Mouse (Mus musculus): ENCODE measurements at regions not wholly inside any gene's neighbourhood (a gene's known extent, or its start where the extent isn't known, plus 50 kb on each side); places are given as distances from the start of the nearest gene placed in this dataset.
A peak's percentile ranks its signal among the peaks of the same experiment; 100 is the strongest.

- H3K4me1 ChIP-seq (replicated peaks; ENCODE audit: low read depth, low read length): peaks cover 6% of the 10 kb centered on the region; the same call in 1 of the 2 replicates
- no peaks in the 10 kb centered on the region for H3K9me3 ChIP-seq (ENCODE audit: low read length)
- H3K36me3 ChIP-seq (ENCODE audit: insufficient read depth, low read length): no peaks in the 10 kb centered on the region
- no peaks in the 10 kb centered on the region for H3K27me3 ChIP-seq (ENCODE audit: insufficient read depth, low read length)
- TF ChIP-seq CTCF (conservative IDR thresholded peaks at IDR 0.05; ENCODE audit: low read length) (peak; percentile 67), NANOG (IDR thresholded peaks at IDR 0.05; ENCODE audit: borderline replicate concordance, low read length) (no peak), POU5F1 (IDR thresholded peaks at IDR 0.05; ENCODE audit: borderline replicate concordance, low read length) (no peak)
- no peak overlapping the region for H3K4me3 ChIP-seq (replicated peaks; ENCODE audit: low read length)
Observed at GRCm38 (mm10) chr17:64930816-64931428, 95.1 kb upstream of the 4930583I09Rik start.

- TF ChIP-seq NANOG (IDR thresholded peaks at IDR 0.05; ENCODE audit: borderline replicate concordance, low read length) (no peak), CTCF (conservative IDR thresholded peaks at IDR 0.05; ENCODE audit: low read length) (no peak), POU5F1 (IDR thresholded peaks at IDR 0.05; ENCODE audit: borderline replicate concordance, low read length) (no peak)
- Histone ChIP-seq H3K36me3 (ENCODE audit: insufficient read depth, low read length) (no peaks in the 10 kb centered on the region), H3K9me3 (ENCODE audit: low read length) (no peaks in the 10 kb centered on the region), H3K4me1 (replicated peaks; ENCODE audit: low read depth, low read length) (no peaks in the 10 kb centered on the region), H3K4me3 (replicated peaks; ENCODE audit: low read length) (no peak overlapping the region), H3K27me3 (ENCODE audit: insufficient read depth, low read length) (no peaks in the 10 kb centered on the region)
Observed at GRCm38 (mm10) chr17:64923762-64924161, 87.9 kb upstream of the 4930583I09Rik start.

- TF ChIP-seq CTCF (conservative IDR thresholded peaks at IDR 0.05; ENCODE audit: low read length) (no peak), NANOG (IDR thresholded peaks at IDR 0.05; ENCODE audit: borderline replicate concordance, low read length) (no peak), POU5F1 (IDR thresholded peaks at IDR 0.05; ENCODE audit: borderline replicate concordance, low read length) (no peak)
- H3K9me3 ChIP-seq (ENCODE audit: low read length): no peaks in the 10 kb centered on the region
- H3K36me3 ChIP-seq (ENCODE audit: insufficient read depth, low read length): no peaks in the 10 kb centered on the region
- no peak overlapping the region for H3K4me3 ChIP-seq (replicated peaks; ENCODE audit: low read length)
- no peaks in the 10 kb centered on the region for H3K27me3 ChIP-seq (ENCODE audit: insufficient read depth, low read length)
- no peaks in the 10 kb centered on the region for H3K4me1 ChIP-seq (replicated peaks; ENCODE audit: low read depth, low read length)
Observed at GRCm38 (mm10) chr17:64922235-64922634, 86.4 kb upstream of the 4930583I09Rik start.

- H3K4me1 ChIP-seq (replicated peaks; ENCODE audit: low read depth, low read length): peaks cover 14% of the 10 kb centered on the region
- no peaks in the 10 kb centered on the region for H3K27me3 ChIP-seq (ENCODE audit: insufficient read depth, low read length)
- no peaks in the 10 kb centered on the region for H3K36me3 ChIP-seq (ENCODE audit: insufficient read depth, low read length)
- no peak overlapping the region for H3K4me3 ChIP-seq (replicated peaks; ENCODE audit: low read length)
- TF ChIP-seq POU5F1 (IDR thresholded peaks at IDR 0.05; ENCODE audit: borderline replicate concordance, low read length) (no peak), NANOG (IDR thresholded peaks at IDR 0.05; ENCODE audit: borderline replicate concordance, low read length) (no peak)
- H3K9me3 ChIP-seq (ENCODE audit: low read length): no peaks in the 10 kb centered on the region
Observed at GRCm38 (mm10) chr17:64920236-64920635, 84.4 kb upstream of the 4930583I09Rik start.

GRCm38 (mm10) chr17:64917830-64918229 is 82.0 kb upstream of the 4930583I09Rik start:
- H3K36me3 ChIP-seq (ENCODE audit: insufficient read depth, low read length): no peaks in the 10 kb centered on the region
- H3K4me1 ChIP-seq (replicated peaks; ENCODE audit: low read depth, low read length): peaks cover 37% of the 10 kb centered on the region
- no peak overlapping the region for H3K4me3 ChIP-seq (replicated peaks; ENCODE audit: low read length)
- H3K27me3 ChIP-seq (ENCODE audit: insufficient read depth, low read length): no peaks in the 10 kb centered on the region
- TF ChIP-seq CTCF (conservative IDR thresholded peaks at IDR 0.05; ENCODE audit: low read length) (no peak), POU5F1 (IDR thresholded peaks at IDR 0.05; ENCODE audit: borderline replicate concordance, low read length) (no peak), NANOG (IDR thresholded peaks at IDR 0.05; ENCODE audit: borderline replicate concordance, low read length) (no peak)
- no peaks in the 10 kb centered on the region for H3K9me3 ChIP-seq (ENCODE audit: low read length)

- Histone ChIP-seq H3K4me3 (replicated peaks; ENCODE audit: low read length) (no peak overlapping the region), H3K36me3 (ENCODE audit: insufficient read depth, low read length) (no peaks in the 10 kb centered on the region), H3K4me1 (replicated peaks; ENCODE audit: low read depth, low read length) (peaks cover 43% of the 10 kb centered on the region), H3K9me3 (ENCODE audit: low read length) (no peaks in the 10 kb centered on the region), H3K27me3 (ENCODE audit: insufficient read depth, low read length) (no peaks in the 10 kb centered on the region)
- TF ChIP-seq NANOG (IDR thresholded peaks at IDR 0.05; ENCODE audit: borderline replicate concordance, low read length) (no peak), CTCF (conservative IDR thresholded peaks at IDR 0.05; ENCODE audit: low read length) (peak; percentile 91)
Observed at GRCm38 (mm10) chr17:64916657-64917056, 80.8 kb upstream of the 4930583I09Rik start.

GRCm38 (mm10) chr17:64915708-64916107 is 79.8 kb upstream of the 4930583I09Rik start:
- Histone ChIP-seq H3K36me3 (ENCODE audit: insufficient read depth, low read length) (no peaks in the 10 kb centered on the region), H3K27me3 (ENCODE audit: insufficient read depth, low read length) (no peaks in the 10 kb centered on the region), H3K9me3 (ENCODE audit: low read length) (no peaks in the 10 kb centered on the region), H3K4me3 (replicated peaks; ENCODE audit: low read length) (no peak overlapping the region), H3K4me1 (replicated peaks; ENCODE audit: low read depth, low read length) (peaks cover 49% of the 10 kb centered on the region)
- TF ChIP-seq CTCF (conservative IDR thresholded peaks at IDR 0.05; ENCODE audit: low read length) (no peak), NANOG (IDR thresholded peaks at IDR 0.05; ENCODE audit: borderline replicate concordance, low read length) (no peak), POU5F1 (IDR thresholded peaks at IDR 0.05; ENCODE audit: borderline replicate concordance, low read length) (no peak)

GRCm38 (mm10) chr17:64915025-64915424 is 79.2 kb upstream of the 4930583I09Rik start:
- no peak overlapping the region for H3K4me3 ChIP-seq (replicated peaks; ENCODE audit: low read length)
- peaks cover 49% of the 10 kb centered on the region for H3K4me1 ChIP-seq (replicated peaks; ENCODE audit: low read depth, low read length)
- H3K27me3 ChIP-seq (ENCODE audit: insufficient read depth, low read length): no peaks in the 10 kb centered on the region
- no peaks in the 10 kb centered on the region for H3K9me3 ChIP-seq (ENCODE audit: low read length)
- TF ChIP-seq POU5F1 (IDR thresholded peaks at IDR 0.05; ENCODE audit: borderline replicate concordance, low read length) (no peak), CTCF (conservative IDR thresholded peaks at IDR 0.05; ENCODE audit: low read length) (no peak), NANOG (IDR thresholded peaks at IDR 0.05; ENCODE audit: borderline replicate concordance, low read length) (no peak)
- H3K36me3 ChIP-seq (ENCODE audit: insufficient read depth, low read length): no peaks in the 10 kb centered on the region

- no peaks in the 10 kb centered on the region for H3K27me3 ChIP-seq (ENCODE audit: insufficient read depth, low read length)
- TF ChIP-seq POU5F1 (IDR thresholded peaks at IDR 0.05; ENCODE audit: borderline replicate concordance, low read length): no peak
- no peak overlapping the region for H3K4me3 ChIP-seq (replicated peaks; ENCODE audit: low read length)
- peaks cover 49% of the 10 kb centered on the region for H3K4me1 ChIP-seq (replicated peaks; ENCODE audit: low read depth, low read length)
- no peaks in the 10 kb centered on the region for H3K9me3 ChIP-seq (ENCODE audit: low read length)
- no peaks in the 10 kb centered on the region for H3K36me3 ChIP-seq (ENCODE audit: insufficient read depth, low read length)
Observed at GRCm38 (mm10) chr17:64914302-64914701, 78.4 kb upstream of the 4930583I09Rik start.
